Mouse (Mus musculus): ENCODE data around the gene Steap2. TPM values are rescaled to one million over a fixed set of nuclear protein-coding genes. Genes with fewer than 3 reads are reported as not detected.
"Not testable (repeated sequence)": the region's sequence is repeated elsewhere in the genome, so short reads cannot be mapped to it uniquely, and the experiment has no call there.

The Steap2 gene
- polyA plus RNA-seq, 1 experiment, result 63.5 TPM

- TF ChIP-seq CTCF (IDR thresholded peaks at IDR 0.05; ENCODE audit: borderline replicate concordance, insufficient read depth, low read length), result no peak
- no peak for TF ChIP-seq POLR2A (IDR thresholded peaks at IDR 0.05; ENCODE audit: low read depth, low read length)
- Histone ChIP-seq H3K4me3 (ENCODE audit: insufficient read depth, low read length) (no peak overlapping the region), H3K27ac (ENCODE audit: insufficient read depth, low read length) (no peak overlapping the region), H3K4me1 (ENCODE audit: control insufficient read depth, insufficient read depth, low read length) (no peaks in the 10 kb centered on the region)
These were observed 4.5 kb upstream of the Steap2 start for GRCm38 (mm10) chr5:5698830-5699229.

- Histone ChIP-seq H3K4me3 (ENCODE audit: insufficient read depth, low read length) (no peak overlapping the region), H3K27ac (ENCODE audit: insufficient read depth, low read length) (no peak overlapping the region), H3K4me1 (ENCODE audit: control insufficient read depth, insufficient read depth, low read length) (no peaks in the 10 kb centered on the region; the same call in 1 of the 2 replicates)
- no peak for TF ChIP-seq POLR2A (IDR thresholded peaks at IDR 0.05; ENCODE audit: low read depth, low read length)
- TF ChIP-seq CTCF (IDR thresholded peaks at IDR 0.05; ENCODE audit: borderline replicate concordance, insufficient read depth, low read length), result no peak
These were observed 1.1 kb upstream of the Steap2 start for GRCm38 (mm10) chr5:5695401-5695942.

- Histone ChIP-seq H3K27ac (ENCODE audit: insufficient read depth, low read length) (peak overlapping the region; percentile 54), H3K4me3 (ENCODE audit: insufficient read depth, low read length) (peak overlapping the region; percentile 89), H3K4me1 (ENCODE audit: control insufficient read depth, insufficient read depth, low read length) (peaks cover 4% of the 10 kb centered on the region)
- no peak for TF ChIP-seq CTCF (IDR thresholded peaks at IDR 0.05; ENCODE audit: borderline replicate concordance, insufficient read depth, low read length)
- no peak for TF ChIP-seq POLR2A (IDR thresholded peaks at IDR 0.05; ENCODE audit: low read depth, low read length)
These were observed 830 bp downstream of the Steap2 start for GRCm38 (mm10) chr5:5693541-5693955.

GRCm38 (mm10) chr5:5692167-5692738, 2.1 kb downstream of the Steap2 start:
- H3K4me1 ChIP-seq (ENCODE audit: control insufficient read depth, insufficient read depth, low read length), result peaks cover 4% of the 10 kb centered on the region
- peak overlapping the region; percentile 38 for H3K4me3 ChIP-seq (ENCODE audit: insufficient read depth, low read length)
- TF ChIP-seq CTCF (IDR thresholded peaks at IDR 0.05; ENCODE audit: borderline replicate concordance, insufficient read depth, low read length), result no peak
- TF ChIP-seq POLR2A (IDR thresholded peaks at IDR 0.05; ENCODE audit: low read depth, low read length), result no peak
- H3K27ac ChIP-seq (ENCODE audit: insufficient read depth, low read length), result peak overlapping the region; percentile 72

GRCm38 (mm10) chr5:5688945-5689540, 5.3 kb downstream of the Steap2 start:
- H3K27ac ChIP-seq (ENCODE audit: insufficient read depth, low read length), result peak overlapping the region; percentile 80
- TF ChIP-seq CTCF (IDR thresholded peaks at IDR 0.05; ENCODE audit: borderline replicate concordance, insufficient read depth, low read length) (no peak), POLR2A (IDR thresholded peaks at IDR 0.05; ENCODE audit: low read depth, low read length) (no peak)
- H3K4me3 ChIP-seq (ENCODE audit: insufficient read depth, low read length), result no peak overlapping the region
- H3K4me1 ChIP-seq (ENCODE audit: control insufficient read depth, insufficient read depth, low read length), result peaks cover 7% of the 10 kb centered on the region

- no peak for TF ChIP-seq POLR2A (IDR thresholded peaks at IDR 0.05; ENCODE audit: low read depth, low read length)
- TF ChIP-seq CTCF (IDR thresholded peaks at IDR 0.05; ENCODE audit: borderline replicate concordance, insufficient read depth, low read length), result no peak
- Histone ChIP-seq H3K4me3 (ENCODE audit: insufficient read depth, low read length) (no peak overlapping the region), H3K27ac (ENCODE audit: insufficient read depth, low read length) (peak overlapping the region; percentile 80), H3K4me1 (ENCODE audit: control insufficient read depth, insufficient read depth, low read length) (peaks cover 9% of the 10 kb centered on the region)
These were observed 6.2 kb downstream of the Steap2 start for GRCm38 (mm10) chr5:5688228-5688627.

GRCm38 (mm10) chr5:5686973-5687372, 7.4 kb downstream of the Steap2 start:
- no peak overlapping the region for H3K4me3 ChIP-seq (ENCODE audit: insufficient read depth, low read length)
- peak overlapping the region; percentile 88 for H3K27ac ChIP-seq (ENCODE audit: insufficient read depth, low read length)
- H3K4me1 ChIP-seq (ENCODE audit: control insufficient read depth, insufficient read depth, low read length), result peaks cover 9% of the 10 kb centered on the region
- TF ChIP-seq CTCF (IDR thresholded peaks at IDR 0.05; ENCODE audit: borderline replicate concordance, insufficient read depth, low read length), result no peak
- TF ChIP-seq POLR2A (IDR thresholded peaks at IDR 0.05; ENCODE audit: low read depth, low read length), result no peak

GRCm38 (mm10) chr5:5684946-5685345, 9.4 kb downstream of the Steap2 start:
- not testable (repeated sequence) for H3K4me1 ChIP-seq (ENCODE audit: control insufficient read depth, insufficient read depth, low read length); H3K4me3 ChIP-seq (ENCODE audit: insufficient read depth, low read length)
- H3K27ac ChIP-seq (ENCODE audit: insufficient read depth, low read length), result peak overlapping the region; percentile 57; the same call in 1 of the 2 replicates

GRCm38 (mm10) chr5:5683292-5683691, 11.1 kb downstream of the Steap2 start:
- Histone ChIP-seq H3K4me3 (ENCODE audit: insufficient read depth, low read length) (no peak overlapping the region), H3K27ac (ENCODE audit: insufficient read depth, low read length) (no peak overlapping the region)
- no peak for TF ChIP-seq POLR2A (IDR thresholded peaks at IDR 0.05; ENCODE audit: low read depth, low read length)
- TF ChIP-seq CTCF (IDR thresholded peaks at IDR 0.05; ENCODE audit: borderline replicate concordance, insufficient read depth, low read length), result no peak

GRCm38 (mm10) chr5:5679459-5679858, 14.9 kb downstream of the Steap2 start:
- H3K4me3 ChIP-seq (ENCODE audit: insufficient read depth, low read length), result no peak overlapping the region
- H3K4me1 ChIP-seq (ENCODE audit: control insufficient read depth, insufficient read depth, low read length), result peaks cover 3% of the 10 kb centered on the region; the same call in 1 of the 2 replicates
- H3K27ac ChIP-seq (ENCODE audit: insufficient read depth, low read length), result no peak overlapping the region
- TF ChIP-seq POLR2A (IDR thresholded peaks at IDR 0.05; ENCODE audit: low read depth, low read length) (no peak), CTCF (IDR thresholded peaks at IDR 0.05; ENCODE audit: borderline replicate concordance, insufficient read depth, low read length) (no peak)

More at GRCm38 (mm10) chr5:5683292-5683691, 11.1 kb downstream of the Steap2 start:
- peaks cover 5% of the 10 kb centered on the region for H3K4me1 ChIP-seq (ENCODE audit: control insufficient read depth, insufficient read depth, low read length)
